Mouse (Mus musculus) liver, postnatal 0 days (tissue): ENCODE results near the gene Rhobtb3. TPM values are rescaled to one million over a fixed set of nuclear protein-coding genes. Genes with fewer than 3 reads are reported as not detected.
A peak's percentile ranks its signal among the peaks of the same experiment; 100 is the strongest.

Source experiments
- ATAC-seq: fragments of 200-750 bp; cut with Nextera tagmentation; 2 replicates; pipeline ENCODE4 v1.8.0; 2017; ENCODE audit warnings: mild to moderate bottlenecking, moderate library complexity
- DNase-seq: peaks from one replicate; pipeline ENCODE4 v3.0.0-alpha.2; 2016
- H3K27ac ChIP-seq: fragments of 300-500 bp; sonication (generic); 2 replicates; pipeline ENCODE4 v1.5.1; 2014; ENCODE audit warnings: antibody characterized with exemption, moderate library complexity, mild to moderate bottlenecking, low read depth
- H3K27me3 ChIP-seq: fragments of 300-500 bp; sonication (generic); 2 replicates; pipeline ENCODE4 v1.6.1; 2014; ENCODE audit warnings: low read length, control low read depth, mixed read lengths; ENCODE audit not compliant: insufficient read depth
- H3K36me3 ChIP-seq: fragments of 300-500 bp; sonication (generic); replicated peaks from 2 replicates; pipeline ENCODE4 v1.6.1; 2014; ENCODE audit warnings: mild to moderate bottlenecking, control low read depth, low read length, moderate library complexity, mixed read lengths; ENCODE audit not compliant: insufficient read depth
- H3K4me1 ChIP-seq: fragments of 300-500 bp; sonication (generic); 2 replicates; pipeline ENCODE4 v1.6.1; 2014; ENCODE audit warnings: antibody characterized with exemption, mild to moderate bottlenecking, control low read depth; ENCODE audit not compliant: insufficient read depth
- H3K4me2 ChIP-seq: fragments of 300-500 bp; sonication (generic); 2 replicates; pipeline ENCODE4 v1.6.1; 2014; ENCODE audit warnings: low read depth, mild to moderate bottlenecking, low read length, moderate library complexity, mixed read lengths
- H3K4me3 ChIP-seq: fragments of 300-500 bp; sonication (generic); 2 replicates; pipeline ENCODE4 v1.5.1; 2014; ENCODE audit warnings: low read depth, low read length
- H3K9ac ChIP-seq: fragments of 300-500 bp; sonication (generic); replicated peaks from 2 replicates; pipeline ENCODE4 v1.6.1; 2014; ENCODE audit warnings: mild to moderate bottlenecking, moderate library complexity
- H3K9me3 ChIP-seq: fragments of 300-500 bp; sonication (generic); 2 replicates; pipeline ENCODE4 v1.6.1; 2016; ENCODE audit warnings: mild to moderate bottlenecking, control low read depth, low read length, mixed read lengths
- CTCF ChIP-seq: sonication (generic); IDR thresholded peaks from 2 replicates; pipeline ENCODE4 v1.5.1; 2016; ENCODE audit warnings: antibody characterized with exemption, low read depth
- EP300 ChIP-seq: IDR thresholded peaks from 2 replicates; pipeline ENCODE4 v1.6.1; 2016; ENCODE audit warnings: antibody characterized with exemption, low read depth, mild to moderate bottlenecking
- WGBS: fragments of 180-500 bp; shearing (Covaris S2); extraction: QIAGEN DNeasy Blood & Tissue Kit; methylation state at CpG from one replicate; pipeline ENCODE4 v1.1.7; 2014; ENCODE audit not compliant: insufficient replicate concordance; 5-methylcytosine and 5-hydroxymethylcytosine counted together
- polyA plus RNA-seq: library from polyadenylated mRNA; unstranded; fragments of >200 nt; fragmentation: Nextera tagmentation; extraction: Ambion mirVana; gene quantifications from 2 replicates; pipeline ENCODE4 v1.2.1, GENCODE M21; 2015

Gene Rhobtb3
- polyA plus RNA-seq, 1 experiment from 2014 or later = 2.7 TPM

DNA sequence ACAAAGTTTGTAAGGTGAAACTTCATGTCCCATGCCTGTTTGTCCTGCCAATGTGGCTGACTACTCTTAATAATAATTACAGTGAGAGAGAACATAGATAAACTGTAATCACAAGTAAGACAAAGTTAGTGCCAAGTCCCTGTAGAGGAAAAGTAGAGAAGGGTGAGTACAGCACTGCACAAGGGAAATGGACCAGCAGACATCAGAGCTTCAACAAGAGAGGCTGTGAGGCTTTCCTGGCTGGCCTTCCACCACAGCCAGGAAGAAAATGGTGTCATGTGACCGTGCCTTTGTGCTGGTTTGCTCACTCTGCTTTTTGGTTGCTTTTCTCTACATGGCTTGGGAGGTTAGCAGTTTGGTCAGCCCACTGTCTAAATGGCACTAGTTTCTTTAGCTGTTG, 31.9 kb upstream of the Rhobtb3 start:
- ATAC-seq (no peak), DNase-seq (no peak)
- no peak overlapping the region for H3K27ac ChIP-seq
- H3K27me3 ChIP-seq = no peaks in the 10 kb centered on the region
- H3K9me3 ChIP-seq = no peaks in the 10 kb centered on the region
- no peak overlapping the region for H3K9ac ChIP-seq
- 0 out of 2 replicates have a peak, but pooled peaks cover 4% of the 10 kb centered on the region for H3K4me1 ChIP-seq
- WGBS = 52% methylated on average over 1 of the region's 1 CpGs
- H3K4me3 ChIP-seq = no peak overlapping the region
- TF ChIP-seq EP300 (no peak), CTCF (no peak)
- H3K4me2 ChIP-seq = no peak overlapping the region
- H3K36me3 ChIP-seq = no peaks in the 10 kb centered on the region

DNA sequence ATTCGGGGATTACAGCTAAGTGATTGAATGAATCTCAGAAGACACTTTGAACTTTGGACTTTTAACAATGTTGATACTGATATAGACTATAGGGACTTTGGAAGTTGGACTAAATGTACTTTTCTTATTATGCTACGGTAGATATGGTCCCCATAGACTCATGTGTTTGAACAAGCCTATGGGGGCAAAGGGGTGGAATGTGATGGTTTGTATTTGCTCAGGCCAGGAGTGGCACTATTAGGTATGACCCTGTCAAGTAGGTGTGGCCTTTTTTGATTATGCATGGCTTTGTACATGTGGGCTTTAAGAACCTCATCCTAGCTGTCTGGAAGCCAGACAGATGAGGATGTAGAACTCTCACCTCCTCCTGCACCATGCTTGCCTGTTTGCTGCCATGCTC, 30.8 kb upstream of the Rhobtb3 start:
- 64% methylated on average over 2 of the region's 2 CpGs for WGBS
- H3K27ac ChIP-seq = no peak overlapping the region
- no peaks in the 10 kb centered on the region for H3K27me3 ChIP-seq
- no peak overlapping the region for H3K4me3 ChIP-seq
- no peak overlapping the region for H3K9ac ChIP-seq
- no peak overlapping the region for H3K4me2 ChIP-seq
- ATAC-seq = no peak
- DNase-seq = no peak
- TF ChIP-seq CTCF (no peak), EP300 (no peak)
- H3K4me1 ChIP-seq = 0 out of 2 replicates have a peak, but pooled peaks cover 4% of the 10 kb centered on the region
- H3K9me3 ChIP-seq = no peaks in the 10 kb centered on the region
- H3K36me3 ChIP-seq = no peaks in the 10 kb centered on the region

DNA sequence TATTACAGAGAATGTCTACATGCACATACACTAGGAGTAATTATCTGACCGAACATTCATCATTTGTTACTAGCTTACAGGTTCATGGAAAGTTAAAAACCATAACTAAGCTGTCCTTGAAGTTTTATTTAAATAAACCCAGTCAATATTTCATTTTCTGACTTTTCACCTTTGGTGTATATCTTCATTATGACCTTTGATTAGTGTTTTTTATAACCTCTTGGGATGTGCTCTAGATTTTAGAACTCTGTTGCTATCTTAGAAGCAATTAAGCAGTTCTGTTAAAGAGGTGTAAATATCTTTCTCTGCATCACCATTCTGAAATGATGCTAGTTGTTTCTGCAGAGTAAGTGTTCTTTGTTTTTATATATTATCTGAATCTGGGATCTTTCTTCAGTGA, 23.1 kb upstream of the Rhobtb3 start, which contains the start of gene Spata9:
Spata9 (plus strand) TSS at position 301 of the 400 bp plus-strand sequence.
- H3K36me3 ChIP-seq = no peaks in the 10 kb centered on the region
- WGBS = 68% methylated on average over 1 of the region's 1 CpGs
- no peak within 1 kb of the TSS for H3K9ac ChIP-seq

DNA sequence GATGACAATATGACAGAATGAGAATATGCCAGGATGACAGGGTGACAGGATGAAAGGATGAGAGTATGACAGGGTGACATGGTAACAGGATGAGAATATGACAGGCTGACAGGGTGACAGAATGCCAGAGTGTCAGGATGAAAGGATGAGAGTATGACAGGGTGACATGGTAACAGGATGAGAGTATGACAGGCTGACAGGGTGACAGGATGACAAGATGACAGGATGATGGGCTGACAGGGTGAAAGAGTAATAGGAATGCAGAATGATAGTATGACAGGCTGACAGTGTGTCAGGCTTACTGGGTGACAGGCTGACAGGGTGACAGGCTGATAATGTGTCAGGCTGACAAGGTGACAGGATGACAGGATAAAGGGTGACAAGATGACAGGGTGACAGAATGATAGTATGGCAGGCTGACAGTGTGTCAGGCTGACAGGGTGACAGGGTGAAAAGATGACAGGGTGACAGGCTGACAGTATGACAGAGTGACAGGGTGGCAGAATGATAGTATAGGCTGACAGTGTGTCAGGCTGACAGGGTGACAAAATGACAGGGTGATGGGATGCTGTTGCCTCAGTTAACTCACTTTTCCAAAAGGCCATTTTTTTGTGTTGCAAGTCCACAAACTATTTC, 11.8 kb upstream of the Rhobtb3 start:
- DNase-seq (no peak), ATAC-seq (no peak)
- Histone ChIP-seq H3K9me3 (no peaks in the 10 kb centered on the region), H3K4me2 (no peak overlapping the region), H3K36me3 (no peaks in the 10 kb centered on the region), H3K27ac (no peak overlapping the region), H3K27me3 (no peaks in the 10 kb centered on the region), H3K9ac (no peak overlapping the region), H3K4me3 (no peak overlapping the region), H3K4me1 (no peaks in the 10 kb centered on the region)
- TF ChIP-seq EP300 (no peak), CTCF (no peak)

More for the DNA sequence above, 23.1 kb upstream of the Rhobtb3 start, which contains the start of gene Spata9:
- H3K4me2 ChIP-seq = no peak within 1 kb of the TSS
- H3K27me3 ChIP-seq = no peaks in the 10 kb centered on the region
- no peak within 1 kb of the TSS for H3K27ac ChIP-seq
- no peaks in the 10 kb centered on the region for H3K4me1 ChIP-seq
- no peak for ATAC-seq
- DNase-seq = no peak
- no peak for TF ChIP-seq EP300
- TF ChIP-seq CTCF = no peak
- H3K4me3 ChIP-seq = no peak within 1 kb of the TSS
- peaks cover 3% of the 10 kb centered on the region; the same call in 1 of the 2 replicates for H3K9me3 ChIP-seq

DNA sequence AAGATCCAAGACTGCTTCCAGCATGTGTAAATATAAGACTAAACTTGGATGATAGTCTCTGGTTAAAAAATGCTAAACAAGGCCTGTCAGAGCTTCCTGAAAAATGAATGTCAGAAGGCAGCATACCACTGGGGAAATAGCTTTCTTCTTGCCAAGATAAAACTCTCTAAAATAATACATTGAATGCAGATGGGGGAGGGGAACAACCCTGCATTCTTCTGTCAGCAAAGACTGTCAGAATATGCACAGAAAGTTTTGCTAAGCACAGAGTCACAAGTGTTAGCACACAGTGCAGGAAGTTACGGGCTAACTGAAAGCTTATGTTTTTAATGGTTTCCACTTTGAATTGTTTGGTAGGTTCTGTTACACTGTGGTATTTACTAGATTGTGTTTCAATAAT, 6.6 kb upstream of the Rhobtb3 start:
- Histone ChIP-seq H3K36me3 (no peaks in the 10 kb centered on the region), H3K4me2 (no peak overlapping the region), H3K9me3 (no peaks in the 10 kb centered on the region), H3K4me1 (no peaks in the 10 kb centered on the region), H3K27ac (no peak overlapping the region), H3K27me3 (no peaks in the 10 kb centered on the region), H3K9ac (no peak overlapping the region), H3K4me3 (no peak overlapping the region)
- ATAC-seq (no peak), DNase-seq (no peak)
- WGBS = 59% methylated on average over 1 of the region's 1 CpGs
- TF ChIP-seq CTCF = no peak
- no peak for TF ChIP-seq EP300

DNA sequence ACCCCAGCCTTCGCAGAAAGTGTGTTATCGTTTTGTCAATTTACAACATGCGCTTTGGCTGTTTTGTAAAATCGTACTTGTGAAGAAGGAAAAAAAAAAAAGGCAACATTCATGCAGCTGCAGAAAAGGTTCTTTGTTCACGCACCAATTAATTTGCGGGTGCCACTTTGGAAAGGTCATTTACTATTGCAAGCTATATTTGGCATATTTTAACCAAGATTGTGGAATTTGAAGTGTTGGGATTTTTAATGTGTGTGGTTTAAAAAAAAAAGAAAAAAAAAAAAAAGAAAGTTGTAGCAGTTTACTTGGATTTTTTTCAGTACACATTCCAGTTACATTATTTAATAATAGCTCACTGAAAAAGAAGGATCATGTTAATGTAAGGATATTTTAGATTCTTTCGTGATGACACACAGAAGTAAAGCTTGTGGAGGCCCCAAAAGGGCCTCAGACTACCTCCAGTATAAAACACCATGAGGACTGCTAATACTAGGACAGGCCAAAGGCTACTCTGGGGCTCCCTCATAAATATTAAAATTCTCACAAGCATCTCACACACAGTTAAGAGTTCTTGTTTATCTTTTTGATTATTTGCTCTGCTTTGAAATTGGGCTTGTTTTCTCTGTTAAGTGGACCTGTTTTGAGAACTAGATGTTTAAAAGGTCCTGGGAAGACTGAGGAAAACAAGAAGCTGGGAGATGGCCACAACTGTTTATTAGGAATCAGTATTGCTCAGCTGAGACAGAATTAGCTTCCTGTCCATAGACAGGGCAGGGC, 507 bp upstream of the Rhobtb3 start:
- ATAC-seq (no peak), DNase-seq (no peak)
- Histone ChIP-seq H3K9ac (peak overlapping the region; percentile 80), H3K36me3 (no peaks in the 10 kb centered on the region), H3K4me2 (peak overlapping the region; percentile 84), H3K9me3 (no peaks in the 10 kb centered on the region), H3K27ac (peak overlapping the region; percentile 91), H3K4me1 (peaks cover 8% of the 10 kb centered on the region), H3K4me3 (peak overlapping the region; percentile 83), H3K27me3 (no peaks in the 10 kb centered on the region)
- 6% methylated on average over 7 of the region's 7 CpGs for WGBS
- TF ChIP-seq CTCF (no peak), EP300 (no peak)
